Mouse (Mus musculus) large intestine, adult 2 months (tissue): ENCODE results near the gene Fgfr2. TPM values are rescaled to one million over a fixed set of nuclear protein-coding genes. Genes with fewer than 3 reads are reported as not detected.
"Not testable (repeated sequence)": the region's sequence is repeated elsewhere in the genome, so short reads cannot be mapped to it uniquely, and the experiment has no call there.

Source experiments
- DNase-seq: peaks from one replicate; pipeline ENCODE4 v3.0.0-alpha.2; 2012; ENCODE audit warnings: low read depth, low spot score
- WGBS: fragments of 180-500 bp; shearing (Covaris S2); methylation state at CpG from one replicate; pipeline ENCODE4 v1.1.7; 2018; 5-methylcytosine and 5-hydroxymethylcytosine counted together
- polyA plus RNA-seq: library from polyadenylated mRNA; depleted of rRNA; stranded (reverse); fragments of >200 nt; gene quantifications from 2 replicates; pipeline ENCODE4 v1.2.3, GENCODE M21; 2012

The Fgfr2 gene
- polyA plus RNA-seq, 1 experiment: 35.0 TPM

DNA sequence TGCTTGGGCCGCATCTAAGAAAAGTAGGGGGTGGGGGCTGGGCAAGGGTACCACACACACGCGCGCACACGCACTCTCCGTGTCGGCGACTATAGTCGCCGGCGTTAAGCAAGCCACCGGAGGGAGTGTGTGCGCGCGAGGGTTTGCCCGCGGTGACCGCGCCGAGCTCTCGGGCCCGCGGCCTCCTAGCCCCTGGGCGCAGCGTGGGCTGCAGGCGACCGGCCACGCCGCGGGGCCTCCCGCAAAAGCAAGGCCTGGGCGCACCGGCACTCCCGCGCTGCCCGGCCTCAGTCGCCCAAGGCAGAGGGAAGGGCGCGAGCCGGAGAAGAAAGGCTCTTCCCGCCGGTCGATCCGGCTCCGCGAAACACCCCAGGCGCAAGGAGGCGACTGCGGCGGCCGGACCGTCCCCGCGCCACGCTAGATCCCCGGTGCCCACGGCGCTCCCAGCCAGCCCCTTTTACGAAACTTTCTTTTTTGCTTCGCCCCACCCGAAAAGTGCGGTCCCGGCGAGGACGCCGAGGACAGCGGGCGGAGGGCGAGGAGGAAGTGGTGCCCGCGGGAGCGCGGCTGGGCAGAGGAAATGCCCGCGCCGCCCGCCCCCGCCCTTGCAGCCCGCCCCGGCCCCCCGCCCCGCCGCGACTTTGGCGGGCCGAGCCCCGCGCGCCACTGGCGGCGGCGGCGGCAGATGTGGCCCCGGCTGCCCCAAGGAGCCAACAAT, 1.3 kb downstream of the Fgfr2 start:
- under 1% methylated on average over 91 of the region's 94 CpGs for WGBS
- no peak for DNase-seq

- DNase-seq: no peak
Observed at GRCm38 (mm10) chr7:133121080-133121607, 2.0 kb downstream of the Fgfr2 start.

GRCm38 (mm10) chr7:133120221-133120751, 2.9 kb downstream of the Fgfr2 start:
- no peak for DNase-seq
- 32% methylated on average over 15 of the region's 15 CpGs for WGBS

More at GRCm38 (mm10) chr7:133121080-133121607, 2.0 kb downstream of the Fgfr2 start:
- 14% methylated on average over 14 of the region's 14 CpGs for WGBS

DNA sequence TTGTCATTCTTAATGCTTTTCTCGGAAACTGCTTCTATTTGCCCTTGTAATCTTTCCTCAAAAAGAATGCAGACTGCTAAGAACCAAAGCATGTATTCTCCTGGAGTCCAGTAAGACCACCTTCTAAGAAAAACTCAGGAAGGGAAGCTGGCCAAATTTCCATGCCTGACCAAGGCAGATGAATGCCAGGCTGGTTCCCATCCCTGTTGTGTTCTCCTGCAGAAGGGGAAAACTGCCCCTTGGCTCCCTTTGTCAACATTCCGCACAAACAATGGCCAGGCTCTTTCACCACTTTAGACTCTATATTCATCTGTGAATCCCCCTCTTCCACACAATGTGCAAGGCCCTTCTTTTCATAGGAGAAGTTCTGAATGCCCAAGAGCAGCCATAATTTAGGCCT, 5.3 kb downstream of the Fgfr2 start:
- 43% methylated on average over 2 of the region's 2 CpGs for WGBS
- no peak for DNase-seq

GRCm38 (mm10) chr7:133116542-133116941, 6.6 kb downstream of the Fgfr2 start:
- no peak for DNase-seq

DNA sequence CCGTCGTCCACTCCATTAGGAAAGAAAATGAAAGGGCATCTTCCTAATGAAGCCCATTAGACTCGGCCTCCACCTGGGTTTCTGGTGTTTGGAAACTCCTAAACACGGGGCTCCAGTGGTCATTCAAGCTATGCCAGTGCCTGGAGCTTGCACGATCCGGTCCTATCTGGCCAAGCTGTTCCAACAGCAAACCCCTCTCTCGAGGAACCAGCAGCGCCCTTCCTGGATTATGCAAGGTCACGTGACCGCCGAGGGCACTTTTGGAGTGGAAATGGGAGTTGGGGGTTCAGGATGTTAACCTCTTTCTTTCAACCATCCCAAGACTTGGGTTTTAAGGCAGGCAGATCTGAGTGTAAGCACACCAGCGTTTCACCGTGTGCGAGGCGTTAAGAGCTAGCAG, 7.3 kb downstream of the Fgfr2 start:
- no peak for DNase-seq
- 15% methylated on average over 15 of the region's 15 CpGs for WGBS

DNA sequence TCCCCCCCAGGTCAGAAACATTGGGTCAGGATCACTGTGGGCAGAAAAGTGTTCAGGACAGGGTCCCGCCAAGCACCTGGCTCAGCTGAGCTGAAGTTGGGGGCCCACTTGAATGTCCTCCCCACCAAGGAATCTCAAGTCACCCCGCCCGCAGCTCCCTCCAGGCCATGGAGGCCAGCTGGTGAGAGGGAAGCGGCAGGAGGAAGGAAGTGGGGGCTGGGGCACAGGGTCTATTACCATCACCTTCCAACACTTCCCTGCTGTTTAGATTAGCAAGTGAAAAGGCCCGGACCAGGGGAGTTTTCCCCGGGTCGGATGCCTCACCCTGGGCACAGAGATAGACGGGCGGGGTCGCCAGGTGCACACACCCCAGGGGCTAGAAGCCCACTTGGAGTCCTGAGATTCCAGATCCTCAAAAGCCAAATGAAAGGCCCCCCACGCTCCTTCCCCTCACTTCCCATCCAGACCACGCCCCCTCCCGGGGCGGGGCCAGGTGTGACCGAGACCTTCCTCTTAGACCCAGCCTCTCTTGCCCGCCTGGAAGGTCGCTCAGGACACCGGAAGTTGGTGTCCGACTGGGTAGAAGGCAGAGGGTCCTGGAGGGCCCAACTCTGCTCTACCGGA, 8.2 kb downstream of the Fgfr2 start:
- no peak for DNase-seq
- WGBS: 16% methylated on average over 20 of the region's 20 CpGs

DNA sequence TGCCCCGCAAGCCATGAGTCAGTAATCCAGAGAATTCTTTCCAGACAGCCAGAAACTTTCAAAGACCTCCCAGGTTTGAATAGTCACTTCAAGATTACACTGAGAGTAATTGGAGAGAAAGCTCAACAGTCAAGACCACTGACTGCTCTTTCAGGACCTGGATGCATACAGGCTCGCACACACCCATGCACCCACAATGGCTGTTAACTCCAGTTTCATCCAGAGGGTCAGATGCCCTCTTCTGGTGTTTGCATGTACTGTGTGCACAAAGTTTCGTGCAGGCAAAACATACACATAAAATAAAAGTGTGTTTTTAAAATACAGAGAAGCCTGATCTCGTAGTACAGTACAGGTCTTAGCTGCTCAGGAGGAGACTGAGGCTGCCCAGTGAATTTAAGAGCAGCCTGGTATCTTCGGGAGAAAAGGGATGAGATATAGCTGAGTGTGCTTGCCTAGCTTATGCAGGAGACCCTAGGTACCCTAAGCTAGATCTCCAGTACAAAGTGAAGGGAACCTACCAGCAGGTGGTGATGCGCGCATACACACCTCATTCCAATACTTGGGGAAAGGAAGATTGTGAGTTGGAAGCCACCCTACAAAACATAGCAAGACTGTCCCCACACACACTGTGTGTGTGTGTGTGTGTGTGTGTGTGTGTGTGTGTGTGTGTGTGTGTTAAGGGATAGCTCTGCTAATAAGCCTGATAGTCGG, 9.8 kb downstream of the Fgfr2 start:
- WGBS: 38% methylated on average over 8 of the region's 8 CpGs
- no peak for DNase-seq

- 23% methylated on average over 6 of the region's 6 CpGs for WGBS
- DNase-seq: no peak
Observed at GRCm38 (mm10) chr7:133112351-133112831, 10.8 kb downstream of the Fgfr2 start.

DNA sequence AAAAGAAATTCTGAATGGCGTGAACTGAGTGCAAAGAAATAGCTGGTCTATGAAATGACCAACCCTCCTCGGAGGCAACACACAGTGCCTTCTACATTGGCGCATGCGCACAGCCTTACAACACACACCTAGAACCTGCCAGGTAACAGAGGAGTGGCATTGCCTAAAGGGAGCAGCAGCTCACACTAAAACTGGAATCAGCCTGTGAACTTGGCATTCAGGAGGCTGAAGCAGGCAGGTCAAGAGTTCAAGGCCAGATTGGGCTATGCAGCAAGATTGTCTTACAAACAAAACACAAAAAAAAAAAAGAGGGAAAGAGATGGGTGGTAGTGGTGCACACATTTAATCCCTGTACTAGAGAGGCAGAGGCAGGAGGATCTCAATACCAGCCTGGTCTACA, 13.7 kb downstream of the Fgfr2 start:
- no peak for DNase-seq
- 79% methylated on average over 4 of the region's 4 CpGs for WGBS

GRCm38 (mm10) chr7:133108695-133109094, 14.5 kb downstream of the Fgfr2 start:
- WGBS: 29% methylated on average over 2 of the region's 2 CpGs
- no peak for DNase-seq

DNA sequence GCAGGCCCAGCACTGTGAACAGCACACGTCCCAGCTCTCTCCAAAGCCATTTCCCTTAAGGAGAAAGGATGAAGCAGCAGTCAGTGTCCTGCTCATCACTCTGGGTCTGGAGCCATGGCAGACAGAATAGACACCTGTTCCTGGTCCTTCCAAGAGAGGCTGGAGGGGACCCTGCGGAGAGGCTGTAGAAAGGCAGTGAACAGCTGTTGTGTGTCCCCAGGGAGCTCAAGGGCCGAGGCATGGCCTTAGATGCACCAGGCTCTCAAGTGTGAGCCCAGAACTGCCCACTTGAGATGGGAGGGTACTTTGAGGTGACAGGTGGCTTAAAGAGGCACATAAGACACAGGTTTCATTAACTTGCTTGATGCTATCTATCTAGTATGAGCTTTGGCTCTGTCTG, 20.6 kb downstream of the Fgfr2 start:
- no peak for DNase-seq
- 68% methylated on average over 3 of the region's 3 CpGs for WGBS

- whole genome bisulfite sequencing: 76% methylated on average over 6 of the region's 6 CpGs
- DNase-seq: no peak
Observed at GRCm38 (mm10) chr7:133101070-133101469, 22.1 kb downstream of the Fgfr2 start.

DNA sequence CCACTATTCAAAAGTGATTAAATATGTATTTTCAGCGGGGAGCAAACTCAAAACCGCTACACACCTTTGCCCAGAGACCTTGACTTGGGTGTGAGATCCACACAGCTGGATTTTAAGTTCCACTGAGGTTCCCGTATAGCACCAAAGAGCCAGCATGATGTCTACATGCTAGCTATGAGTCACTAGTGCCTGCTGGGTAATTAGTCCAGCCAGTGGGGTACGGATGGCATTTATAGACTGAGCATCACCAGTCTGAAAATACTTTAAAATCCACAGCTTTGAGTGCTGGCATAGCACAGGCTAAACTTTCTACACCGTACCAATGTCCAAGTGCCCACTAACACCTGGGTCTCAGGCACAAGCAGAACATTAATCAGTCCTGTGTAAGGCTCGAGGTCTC, 23.0 kb downstream of the Fgfr2 start:
- WGBS: 60% methylated on average over 6 of the region's 6 CpGs
- DNase-seq: no peak

DNA sequence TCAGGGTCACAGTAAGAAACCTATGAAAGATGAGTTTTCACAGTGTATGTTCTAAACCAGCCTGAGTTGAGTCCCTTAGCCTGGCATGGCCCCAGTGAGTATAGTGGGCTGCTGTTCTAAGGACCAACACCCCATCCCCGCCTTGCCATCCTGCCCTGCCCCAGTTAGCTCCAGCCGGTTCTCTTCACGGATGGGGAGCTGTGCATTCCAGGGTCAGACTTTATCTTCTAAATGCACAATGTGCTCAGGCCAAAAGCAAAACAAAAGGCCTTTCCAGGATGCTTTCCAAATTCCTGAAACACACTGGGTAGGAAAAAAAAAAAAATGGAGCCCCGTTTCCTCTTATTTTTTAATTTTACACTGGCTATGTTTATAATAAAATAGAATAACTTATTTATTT, 23.9 kb downstream of the Fgfr2 start:
- DNase-seq: no peak
- 33% methylated on average over 4 of the region's 4 CpGs for WGBS

DNA sequence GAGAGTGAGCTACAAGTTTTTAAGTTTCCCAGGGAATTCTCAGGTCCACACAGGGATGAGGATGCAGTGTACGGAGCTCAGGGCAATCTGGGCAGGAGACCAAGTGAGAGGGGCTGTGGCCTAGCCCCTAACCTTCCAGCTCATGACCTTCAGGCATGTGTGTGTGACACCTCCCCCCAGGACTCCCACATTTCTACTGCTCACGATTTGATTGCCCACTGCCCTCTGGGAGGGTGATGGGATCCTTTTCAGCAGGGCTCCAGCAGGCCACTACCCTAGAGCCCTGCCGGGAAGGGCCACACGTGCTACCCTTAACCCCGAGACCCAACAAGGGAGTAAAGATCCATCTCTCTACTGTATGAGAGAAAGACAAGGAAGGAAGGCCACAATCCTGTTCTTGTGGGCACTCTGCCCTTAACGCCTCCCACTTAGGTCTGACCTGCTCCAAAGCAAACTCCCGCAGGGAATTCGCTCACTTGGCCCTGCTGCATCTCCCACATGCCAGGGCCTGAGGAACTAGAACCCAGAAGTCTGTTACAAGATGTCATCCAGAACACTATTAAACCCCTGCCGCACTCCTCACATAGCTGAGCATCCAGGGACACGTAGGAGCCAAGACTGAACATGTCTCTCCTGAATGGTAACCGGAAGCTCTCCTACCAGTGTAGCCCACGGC, 24.9 kb downstream of the Fgfr2 start:
- WGBS: 67% methylated on average over 12 of the region's 12 CpGs
- no peak for DNase-seq

DNA sequence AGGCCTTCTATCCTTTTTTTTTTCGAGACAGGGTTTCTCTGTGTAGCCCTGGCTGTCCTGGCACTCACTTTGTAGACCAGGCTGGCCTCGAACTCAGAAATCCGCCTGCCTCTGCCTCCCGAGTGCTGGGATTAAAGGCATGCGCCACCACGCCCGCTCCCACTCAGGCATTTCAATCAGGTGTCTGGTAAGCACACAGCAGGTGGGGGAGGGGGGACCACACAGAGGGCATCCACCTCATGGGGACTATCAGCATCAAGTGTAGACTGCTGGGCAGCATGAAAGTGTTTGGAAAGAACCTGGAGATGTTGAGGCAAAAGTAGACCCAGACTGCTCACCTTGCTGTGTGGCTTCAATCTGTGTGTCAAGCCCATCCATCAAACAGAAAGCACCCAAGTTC, 27.5 kb downstream of the Fgfr2 start:
- WGBS: 86% methylated on average over 7 of the region's 7 CpGs
- DNase-seq: not testable (repeated sequence)

- DNase-seq: no peak
- 70% methylated on average over 9 of the region's 9 CpGs for WGBS
Observed at GRCm38 (mm10) chr7:133094711-133095495, 28.2 kb downstream of the Fgfr2 start.

- DNase-seq: no peak
- 82% methylated on average over 3 of the region's 3 CpGs for WGBS
Observed at GRCm38 (mm10) chr7:133094161-133094560, 29.0 kb downstream of the Fgfr2 start.
